16 mouse cellular contexts compared by ENCODE assay signal in genomic region chr17:30775096-30775495, GRCm38 (mm10).
"Had no signal": no experiment of that assay in that cellular context is flagged by ENCODE, and none has a peak within 500 bp of the region (broad histone marks: within the 10 kb centered on the region; RNA-seq: fewer than 3 reads in every experiment).

No protein-coding gene starts in this region.

- H3K36me3 ChIP-seq: limb, embryonic 15.5 days; liver, embryonic 12.5 days; midbrain, embryonic 12.5 days; neural tube, embryonic 13.5 days had no signal

- H3K27me3 ChIP-seq: limb, embryonic 15.5 days; liver, embryonic 12.5 days; megakaryocyte, embryonic 14.5 days; midbrain, embryonic 12.5 days; neural tube, embryonic 13.5 days had no signal

- H3K4me1 ChIP-seq: liver, embryonic 12.5 days; megakaryocyte, embryonic 14.5 days; neural tube, embryonic 13.5 days had no signal

- ATAC-seq: liver, embryonic 12.5 days; midbrain, embryonic 16.5 days had no signal

- H3K4me2 ChIP-seq: limb, embryonic 15.5 days; liver, embryonic 12.5 days; lung, embryonic 14.5 days; midbrain, embryonic 12.5 days; neural tube, embryonic 13.5 days had no signal

- H3K9ac ChIP-seq: limb, embryonic 15.5 days; liver, embryonic 12.5 days; lung, embryonic 14.5 days; midbrain, embryonic 12.5 days; neural tube, embryonic 13.5 days had no signal

- H3K27ac ChIP-seq: left cerebral cortex, adult 2 months; limb, embryonic 15.5 days; liver, embryonic 12.5 days; midbrain, embryonic 12.5 days; neural tube, embryonic 13.5 days had no signal

- DNase-seq: kidney, adult 11 months; kidney, adult 9 months; kidney, postnatal 14 days; lung, embryonic 14.5 days; lung, postnatal 10 days; lung, postnatal 4 days; right cerebral cortex, adult 18-20 months; right cerebral cortex, postnatal 25 days; thymus, postnatal 36 days had no signal

- H3K4me3 ChIP-seq: left cerebral cortex, adult 2 months; limb, embryonic 15.5 days; liver, embryonic 12.5 days; megakaryocyte, embryonic 14.5 days; midbrain, embryonic 12.5 days; neural tube, embryonic 13.5 days had no signal

- H3K9me3 ChIP-seq: limb, embryonic 15.5 days; liver, embryonic 12.5 days; midbrain, embryonic 12.5 days; neural tube, embryonic 13.5 days had no signal
